Mouse (Mus musculus): ENCODE data around the gene Cldn1. TPM values are rescaled to one million over a fixed set of nuclear protein-coding genes. Genes with fewer than 3 reads are reported as not detected.

Cldn1 gene
- under 1 TPM; 0.43 to 0.78 TPM for total RNA-seq (2021)

- DNase-seq, result peak; percentile 77 to 84
- intact Hi-C loops (cut with DNase I), result loop anchor here (1.0 to 2.0 kb wide), 2 partner anchors 137 to 404 kb away; no protein-coding TSS in a partner anchor
These were observed at the start of gene Cldn1 for GRCm38 (mm10) chr16:26371325-26372053. Gene Cldn1 (minus strand): TSS chr16:26371841.

GRCm38 (mm10) chr16:26418616-26419015 lies 47.0 kb upstream of the Cldn1 start:
- intact Hi-C loops (cut with DNase I), result no loop called here
- no peak for DNase-seq

GRCm38 (mm10) chr16:26404070-26404469 lies 32.4 kb upstream of the Cldn1 start:
- intact Hi-C loops (cut with DNase I), result no loop called here
- DNase-seq, result no peak

- intact Hi-C loops (cut with DNase I), result no loop called here
- DNase-seq, result no peak
These were observed 29.3 kb upstream of the Cldn1 start for GRCm38 (mm10) chr16:26400971-26401370.

- no peak for DNase-seq
- intact Hi-C loops (cut with DNase I), result no loop called here
These were observed 28.9 kb upstream of the Cldn1 start for GRCm38 (mm10) chr16:26400549-26400948.

- intact Hi-C loops (cut with DNase I), result no loop called here
- no peak for DNase-seq
These were observed 19.3 kb upstream of the Cldn1 start for GRCm38 (mm10) chr16:26390936-26391335.

- intact Hi-C loops (cut with DNase I), result no loop called here
- DNase-seq, result no peak
These were observed 14.5 kb upstream of the Cldn1 start for GRCm38 (mm10) chr16:26386159-26386558.

GRCm38 (mm10) chr16:26384112-26384649 lies 12.5 kb upstream of the Cldn1 start:
- intact Hi-C loops (cut with DNase I), result no loop called here
- no peak for DNase-seq

- intact Hi-C loops (cut with DNase I), result no loop called here
- DNase-seq, result no peak
These were observed 5.5 kb upstream of the Cldn1 start for GRCm38 (mm10) chr16:26377170-26377569.

- intact Hi-C loops (cut with DNase I), result loop anchor here (2.0 kb wide), 1 partner anchor 135 kb away; no protein-coding TSS in a partner anchor
- no peak for DNase-seq
These were observed 1.5 kb downstream of the Cldn1 start for GRCm38 (mm10) chr16:26370127-26370526.

GRCm38 (mm10) chr16:26369044-26369730 lies 2.5 kb downstream of the Cldn1 start:
- DNase-seq, result no peak
- intact Hi-C loops (cut with DNase I), result no loop called here

- DNase-seq, result no peak
- intact Hi-C loops (cut with DNase I), result no loop called here
These were observed 3.5 kb downstream of the Cldn1 start for GRCm38 (mm10) chr16:26368121-26368520.

- intact Hi-C loops (cut with DNase I), result no loop called here
- no peak for DNase-seq
These were observed 10.9 kb downstream of the Cldn1 start for GRCm38 (mm10) chr16:26360694-26361093.

GRCm38 (mm10) chr16:26359619-26360018 lies 12.0 kb downstream of the Cldn1 start:
- no peak for DNase-seq
- intact Hi-C loops (cut with DNase I), result no loop called here

GRCm38 (mm10) chr16:26358898-26359297 lies 12.7 kb downstream of the Cldn1 start:
- no peak for DNase-seq
- intact Hi-C loops (cut with DNase I), result no loop called here

GRCm38 (mm10) chr16:26357863-26358780 lies 13.5 kb downstream of the Cldn1 start:
- intact Hi-C loops (cut with DNase I), result no loop called here
- no peak for DNase-seq

- intact Hi-C loops (cut with DNase I), result no loop called here
- DNase-seq, result no peak
These were observed 16.1 kb downstream of the Cldn1 start for GRCm38 (mm10) chr16:26355513-26355912.

- DNase-seq, result no peak
- intact Hi-C loops (cut with DNase I), result no loop called here
These were observed 20.9 kb downstream of the Cldn1 start for GRCm38 (mm10) chr16:26350786-26351185.

GRCm38 (mm10) chr16:26348809-26349208 lies 22.8 kb downstream of the Cldn1 start:
- no peak for DNase-seq
- intact Hi-C loops (cut with DNase I), result no loop called here

- intact Hi-C loops (cut with DNase I), result no loop called here
- no peak for DNase-seq
These were observed 55.4 kb downstream of the Cldn1 start for GRCm38 (mm10) chr16:26316281-26316680.

- intact Hi-C loops (cut with DNase I), result no loop called here
- DNase-seq, result no peak
These were observed 56.8 kb downstream of the Cldn1 start for GRCm38 (mm10) chr16:26314815-26315214.
